Mouse (Mus musculus) neural tube, embryonic 10.5 days (tissue): ENCODE results near the gene Fosl2.
"Not testable (repeated sequence)": the region's sequence is repeated elsewhere in the genome, so short reads cannot be mapped to it uniquely, and the experiment has no call there.

Experiments used
- DNase-seq: peaks from one replicate; pipeline ENCODE4 v3.0.0-alpha.2; 2017; ENCODE audit warnings: low spot score; ENCODE audit errors: extremely low spot score

The Fosl2 gene

GRCm38 (mm10) chr5:32177737-32178136 lies 42.1 kb downstream of the Fosl2 start:
- DNase-seq = no peak

- not testable (repeated sequence) for DNase-seq
Observed at GRCm38 (mm10) chr5:32178720-32179119, 43.1 kb downstream of the Fosl2 start.

GRCm38 (mm10) chr5:32182885-32183629 lies 47.5 kb downstream of the Fosl2 start:
- DNase-seq = no peak

GRCm38 (mm10) chr5:32187717-32188116 lies 52.1 kb downstream of the Fosl2 start:
- DNase-seq = no peak

- no peak for DNase-seq
Observed at GRCm38 (mm10) chr5:32191259-32191658, 55.7 kb downstream of the Fosl2 start.

- DNase-seq = no peak
Observed at GRCm38 (mm10) chr5:32192016-32192845, 56.6 kb downstream of the Fosl2 start.

GRCm38 (mm10) chr5:32194236-32194635 lies 58.6 kb downstream of the Fosl2 start:
- no peak for DNase-seq

- no peak for DNase-seq
Observed at GRCm38 (mm10) chr5:32195857-32196609, 60.4 kb downstream of the Fosl2 start.

- peak; percentile 90 for DNase-seq
Observed at GRCm38 (mm10) chr5:32197698-32198097, 62.1 kb downstream of the Fosl2 start.

- DNase-seq = no peak
Observed at GRCm38 (mm10) chr5:32199136-32199535, 63.5 kb downstream of the Fosl2 start.

- no peak for DNase-seq
Observed at GRCm38 (mm10) chr5:32199594-32199993, 64.0 kb downstream of the Fosl2 start.

GRCm38 (mm10) chr5:32204653-32205052 lies 69.1 kb downstream of the Fosl2 start:
- no peak for DNase-seq

- no peak for DNase-seq
Observed at GRCm38 (mm10) chr5:32206726-32207125, 71.1 kb downstream of the Fosl2 start.
